Mouse (Mus musculus) adrenal gland, postnatal 36 days (tissue): ENCODE results near the gene Grip1. TPM values are rescaled to one million over a fixed set of nuclear protein-coding genes. Genes with fewer than 3 reads are reported as not detected.

ENCODE experiments used
- DNase-seq, 2 experiments: peaks; one replicate each; pipeline ENCODE4 v3.0.0; 2021; ENCODE audit warnings: mixed read lengths in 1 of 2
- total RNA-seq, 2 experiments: library from RNA; stranded (reverse); gene quantifications; 2 replicates each; pipeline ENCODE4 v1.2.3; 2021

Grip1 gene
- total RNA-seq, 2 experiments from 2014 or later, result 0.53 to 0.79 TPM

DNA sequence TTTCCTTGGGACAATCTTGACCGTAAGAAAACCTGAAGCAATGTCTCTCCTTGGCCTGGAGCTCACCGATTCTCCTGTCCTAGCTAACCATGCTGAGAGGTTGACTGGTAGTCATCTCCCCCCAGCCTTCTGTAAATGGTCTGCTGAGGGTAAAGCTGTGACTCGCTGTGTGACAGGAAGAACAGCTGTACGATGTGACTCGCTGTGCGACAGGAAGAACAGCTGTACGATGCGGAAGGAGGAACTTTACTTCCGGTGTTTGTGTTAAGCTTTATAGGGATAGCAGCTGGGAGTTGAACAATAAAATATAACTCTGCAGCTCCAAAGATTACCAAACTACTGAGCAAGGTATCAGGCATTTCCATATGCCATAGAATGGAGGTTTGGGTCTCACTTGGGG lies 119.5 kb downstream of the Grip1 start:
- no peak for DNase-seq

DNA sequence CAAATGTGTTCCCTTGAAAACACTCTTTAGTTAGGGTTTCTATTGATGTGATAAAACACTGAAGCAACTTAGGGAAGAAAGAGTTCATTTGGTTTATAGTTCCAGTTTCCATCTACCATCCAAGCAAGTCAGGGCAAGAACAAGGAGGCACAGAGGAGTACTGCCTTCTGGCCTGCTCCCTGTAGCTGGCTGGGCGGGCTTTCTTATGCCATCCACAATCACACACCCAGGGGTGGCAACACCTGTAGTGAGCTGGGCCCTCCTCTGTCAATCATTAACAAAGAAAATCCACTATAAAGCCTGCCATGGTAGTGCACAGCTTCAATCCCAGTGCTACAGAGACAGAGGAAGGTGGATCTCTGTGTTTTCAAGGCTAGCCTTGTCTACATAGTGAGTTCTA lies 122.2 kb downstream of the Grip1 start:
- no peak for DNase-seq

DNA sequence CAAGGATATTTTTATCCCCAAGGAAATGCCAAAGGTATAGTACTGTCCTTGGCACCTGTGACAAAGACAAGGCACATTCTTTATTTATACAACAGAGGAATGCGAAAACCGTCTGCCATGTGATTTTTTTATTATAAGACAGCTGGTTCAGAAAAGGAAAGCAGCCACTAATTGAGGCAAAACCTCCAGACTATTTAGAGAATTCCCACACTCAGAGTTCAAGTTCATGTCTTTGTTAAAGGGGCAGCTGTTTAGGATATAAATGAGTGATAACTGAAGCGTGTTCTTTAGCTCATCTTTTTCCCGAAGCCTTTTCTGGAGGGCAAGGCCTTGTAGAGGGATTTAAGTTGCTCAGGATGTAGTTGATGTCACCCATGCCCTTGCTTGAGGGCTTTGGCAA lies 126.4 kb downstream of the Grip1 start:
- no peak for DNase-seq

DNA sequence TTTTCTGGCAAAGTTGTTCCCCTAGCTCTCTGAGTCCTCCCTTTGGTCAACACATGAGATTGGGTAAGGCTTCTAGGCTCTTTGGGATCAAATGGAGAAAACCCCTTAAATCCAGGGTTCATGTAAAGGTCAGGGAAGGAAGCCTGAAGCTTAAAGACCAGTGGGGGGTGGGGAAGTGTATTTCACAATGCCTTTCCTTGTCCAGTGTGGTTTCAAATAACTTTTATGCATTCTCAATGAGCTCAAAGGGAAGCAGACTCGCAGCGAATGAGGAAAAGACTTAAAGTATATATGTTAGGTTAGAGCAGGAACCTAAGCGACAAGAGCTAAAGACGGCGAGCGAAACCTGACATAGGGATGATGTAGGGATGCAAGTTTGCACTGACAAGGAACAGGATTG lies 131.0 kb downstream of the Grip1 start:
- no peak for DNase-seq

DNA sequence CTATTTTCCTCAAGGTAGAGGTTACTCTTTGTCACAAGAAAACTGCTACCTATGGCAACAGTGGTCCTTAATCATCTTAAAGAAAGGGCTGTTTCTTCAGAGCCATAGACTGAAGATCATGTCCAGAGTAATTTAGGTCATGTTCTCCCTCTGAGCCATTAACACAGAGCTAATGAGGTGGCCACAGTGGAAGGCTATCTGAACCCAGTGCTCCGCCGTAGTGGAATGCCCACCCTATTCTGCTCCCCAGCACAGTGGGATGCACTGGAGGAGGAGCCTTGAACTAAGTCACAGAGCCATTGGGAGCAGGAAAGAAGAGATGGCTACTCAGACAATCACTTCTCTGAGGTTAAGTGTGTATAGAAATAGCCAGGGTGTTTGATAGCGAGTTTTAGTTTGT lies 133.3 kb downstream of the Grip1 start:
- no peak for DNase-seq

DNA sequence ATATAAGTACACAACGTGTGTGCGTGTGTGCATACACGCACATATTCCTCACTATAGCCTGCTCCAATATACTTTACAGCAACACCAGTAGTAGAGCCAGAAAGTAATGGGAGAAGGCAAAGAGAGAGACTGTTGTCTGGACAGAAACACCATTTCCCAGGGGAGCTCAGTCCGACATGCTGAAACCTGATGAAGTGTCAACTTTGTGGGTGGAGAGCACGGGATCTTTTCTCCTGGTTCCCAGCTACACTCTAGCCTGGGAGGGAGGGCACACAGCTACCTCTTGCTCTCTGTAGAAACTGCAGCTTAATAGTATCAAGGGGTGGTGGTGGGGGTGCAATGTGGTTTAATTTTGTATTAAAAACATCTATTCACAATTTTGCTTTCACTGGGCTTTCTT lies 143.2 kb downstream of the Grip1 start:
- DNase-seq, result no peak

DNA sequence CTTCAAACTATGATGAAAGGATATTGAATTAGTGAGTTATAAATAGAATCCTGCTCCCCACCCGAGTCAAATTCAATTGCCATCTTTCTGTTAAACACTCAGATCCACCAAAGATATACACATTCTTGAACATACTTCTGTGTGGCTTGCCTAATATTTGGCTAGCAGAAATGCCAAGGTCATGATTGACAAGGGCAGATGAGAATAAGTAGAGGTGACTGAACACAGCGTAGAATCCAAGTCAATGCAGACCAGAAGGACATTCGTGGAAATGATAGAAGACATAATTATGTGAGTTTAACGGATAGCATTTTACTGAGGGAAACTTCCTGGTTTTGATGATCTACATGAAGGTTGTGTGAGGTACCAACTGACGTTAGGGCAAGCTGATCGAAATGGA lies 153.9 kb downstream of the Grip1 start:
- DNase-seq, result no peak

DNA sequence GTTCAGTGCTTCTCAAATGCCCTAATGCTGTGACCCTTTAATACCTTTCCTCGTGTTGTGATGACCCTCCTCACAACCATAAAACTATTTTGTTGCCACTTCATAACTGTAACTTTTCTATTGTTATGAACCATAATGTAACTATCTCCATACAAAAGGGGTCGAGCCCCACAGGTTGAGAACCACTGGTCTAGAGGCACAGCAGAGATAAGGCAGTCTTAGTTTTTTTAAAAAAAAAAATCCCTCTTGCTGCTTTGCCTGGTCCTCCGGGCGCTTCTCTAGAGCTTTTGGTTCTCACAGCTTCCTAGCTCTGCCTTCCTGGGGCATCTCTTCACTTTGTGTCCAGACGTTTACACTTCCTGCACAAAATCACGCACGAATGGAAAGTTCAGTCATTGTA lies 155.4 kb downstream of the Grip1 start:
- no peak for DNase-seq

DNA sequence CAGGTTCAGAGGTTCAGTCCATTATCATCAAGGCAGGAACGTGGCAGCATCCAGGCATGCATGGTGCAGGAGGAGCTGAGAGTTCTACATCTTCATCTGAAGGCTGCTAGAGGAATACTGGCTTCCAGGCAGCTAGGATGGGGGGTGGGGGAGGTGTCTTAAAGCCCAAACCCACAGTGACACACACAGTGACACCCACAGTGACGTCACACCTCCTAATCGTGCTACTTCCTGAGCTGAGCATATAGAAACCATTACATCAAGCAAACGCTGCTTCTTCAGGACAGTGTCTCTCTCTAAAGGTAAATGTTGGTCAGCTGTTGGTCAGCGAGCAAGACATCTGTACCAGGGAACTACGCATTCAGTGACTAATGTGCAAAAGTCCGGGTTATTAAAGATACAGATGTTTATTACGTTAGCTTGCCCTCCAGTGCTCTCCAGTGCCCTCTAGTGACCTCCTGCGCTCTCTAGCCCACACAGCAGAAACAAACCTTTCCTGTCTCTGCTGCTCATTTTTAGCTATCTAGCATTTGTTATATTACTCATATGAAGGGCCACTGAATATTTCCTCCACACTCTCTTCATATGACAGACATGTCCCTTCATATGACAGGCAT lies 156.8 kb downstream of the Grip1 start:
- peak; percentile 57 to 69 for DNase-seq

DNA sequence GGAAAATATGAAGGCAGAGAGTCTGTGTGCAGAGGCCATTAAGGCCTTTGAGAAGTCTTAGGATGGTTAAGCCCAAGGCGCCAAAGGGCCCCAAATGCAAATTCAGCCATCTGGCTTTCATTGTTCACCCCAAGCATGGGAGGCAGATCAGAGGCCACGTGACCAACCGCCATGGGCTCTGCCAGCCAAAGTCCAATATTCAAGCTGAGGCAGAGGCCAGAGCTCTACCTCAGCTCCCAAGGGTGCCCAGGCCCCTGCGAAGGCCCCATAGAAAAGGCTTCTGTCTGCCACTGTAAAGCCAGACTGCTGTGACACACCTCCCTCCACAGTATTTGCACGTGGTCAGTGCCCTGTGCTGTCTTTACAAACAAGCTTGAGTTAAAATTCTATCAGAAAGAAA lies 158.4 kb downstream of the Grip1 start:
- DNase-seq, result no peak

DNA sequence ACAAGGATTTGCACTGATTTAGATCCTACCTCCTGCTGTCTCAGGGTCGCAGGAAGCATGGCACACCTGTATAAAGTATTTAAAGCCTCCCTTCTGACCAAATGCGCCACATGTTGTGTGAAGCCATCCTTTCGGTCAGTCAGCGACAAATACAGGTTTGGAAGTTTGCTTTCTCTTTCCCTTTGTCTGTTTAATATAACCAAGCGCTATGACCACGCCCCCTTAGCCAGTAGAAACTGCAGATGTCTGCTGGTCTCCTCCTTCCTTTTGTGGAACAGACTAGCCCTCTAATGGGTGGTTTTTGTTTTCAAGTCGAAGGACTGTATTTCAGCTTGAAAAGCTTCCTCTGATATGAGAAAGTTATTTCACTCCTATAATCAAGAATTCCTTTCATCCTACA lies 161.1 kb downstream of the Grip1 start:
- peak; percentile 8 to 42 for DNase-seq

DNA sequence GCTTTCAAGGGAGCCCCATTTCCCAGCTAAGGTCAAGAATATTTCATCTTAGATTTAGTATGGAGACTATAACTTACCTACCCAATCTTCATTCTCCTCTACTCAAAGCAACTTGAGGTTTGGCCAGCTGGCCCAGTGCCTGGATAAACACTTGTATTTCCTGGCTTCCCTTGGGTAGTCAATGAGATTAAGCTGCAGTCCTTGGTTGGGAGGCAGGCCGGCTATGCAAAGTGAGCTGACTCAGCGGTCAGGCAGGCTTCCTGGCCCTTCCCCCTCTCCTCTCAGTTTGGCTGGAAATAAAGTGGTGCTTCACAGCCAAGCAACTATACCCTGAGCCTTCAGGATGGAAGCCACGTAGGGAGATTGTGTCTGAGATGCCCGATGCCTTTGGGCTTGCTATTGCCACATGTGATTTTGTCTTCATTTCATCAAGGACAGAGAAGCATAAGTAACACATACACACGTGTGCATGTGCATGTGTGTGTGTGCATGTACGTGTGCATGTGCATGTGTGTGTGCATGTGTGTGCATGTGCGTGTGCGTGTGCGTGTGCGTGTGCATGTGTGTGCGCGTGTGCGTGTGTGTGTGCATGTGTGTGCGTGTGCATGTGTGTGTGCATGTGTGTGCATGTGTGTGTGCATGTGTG lies 161.7 kb downstream of the Grip1 start:
- peak; percentile 91 to 93 for DNase-seq

DNA sequence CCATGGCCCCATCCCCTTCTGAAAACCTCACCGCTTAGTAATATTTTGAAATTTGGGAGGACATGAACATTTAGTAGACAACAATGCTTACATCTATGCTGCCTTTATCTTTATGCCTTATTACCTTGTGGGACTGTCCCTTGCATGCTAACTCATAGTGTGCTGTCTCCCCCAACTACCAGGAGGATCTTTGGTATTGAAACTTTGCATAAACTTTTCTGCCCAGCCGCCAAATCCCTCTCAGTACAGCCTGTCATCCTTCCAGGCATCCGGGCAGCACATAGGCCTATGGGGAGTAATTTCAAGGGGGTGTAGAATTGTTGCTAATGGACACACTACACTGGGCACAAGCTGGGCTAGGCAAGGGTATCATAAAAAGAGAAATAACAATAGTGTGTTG lies 162.4 kb downstream of the Grip1 start:
- DNase-seq, result no peak

DNA sequence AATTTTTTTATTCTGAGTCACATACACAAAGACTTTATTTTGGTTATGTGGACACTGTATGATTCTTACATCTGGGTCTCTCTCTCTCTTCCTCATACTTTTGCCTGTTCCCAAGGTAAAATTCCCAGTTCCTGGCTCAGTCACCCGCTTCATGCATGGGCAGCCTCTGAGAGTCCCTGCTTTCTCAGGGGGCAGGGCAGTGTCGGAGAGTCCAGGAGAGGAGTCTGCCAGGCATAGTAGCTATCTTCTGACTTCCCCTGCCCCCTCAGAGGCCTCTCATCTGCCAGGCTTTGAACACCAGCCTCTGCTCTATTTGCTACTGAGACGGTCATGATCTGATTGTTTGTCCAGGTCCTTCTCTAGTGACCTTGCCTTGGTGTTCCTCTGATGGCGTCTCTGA lies 175.0 kb downstream of the Grip1 start:
- no peak for DNase-seq

DNA sequence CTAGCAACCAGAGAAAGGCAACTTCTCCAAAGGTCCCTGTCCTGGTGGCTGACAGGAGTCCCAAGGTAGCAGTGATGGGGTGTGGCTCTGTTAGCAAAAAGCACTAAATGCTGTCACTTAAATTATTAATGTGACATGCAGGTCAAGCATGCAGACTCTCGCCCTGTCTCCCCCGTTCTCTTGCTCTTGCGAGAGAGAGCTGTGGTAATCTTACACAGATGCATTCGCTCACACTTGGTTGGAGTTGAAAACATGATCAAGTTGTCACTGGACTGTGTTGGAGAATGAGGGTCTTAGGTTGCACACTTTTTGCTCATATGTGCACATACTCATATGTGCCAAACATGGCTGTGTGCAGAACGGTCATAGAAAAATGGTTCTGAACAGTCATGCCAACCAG lies 176.8 kb downstream of the Grip1 start:
- DNase-seq, result no peak

DNA sequence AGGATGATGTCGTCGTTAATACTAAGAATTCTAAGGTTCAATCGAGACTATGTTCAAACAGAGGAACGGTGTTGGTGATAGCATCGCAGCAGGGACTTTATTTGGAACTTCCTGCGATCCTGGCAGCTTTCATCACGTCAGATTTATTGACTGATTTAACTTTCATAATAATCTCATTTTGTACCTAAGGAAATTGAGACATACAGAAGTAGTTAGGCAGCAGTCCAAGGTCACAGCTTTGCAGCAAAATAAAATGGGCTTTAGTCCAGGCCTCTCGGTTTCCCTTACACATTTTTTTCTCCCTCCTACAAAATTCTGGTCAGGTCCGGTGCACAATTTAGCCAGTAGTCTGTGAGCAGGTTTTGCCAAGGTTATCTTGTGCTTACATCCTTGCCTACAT lies 178.3 kb downstream of the Grip1 start:
- DNase-seq, result no peak

DNA sequence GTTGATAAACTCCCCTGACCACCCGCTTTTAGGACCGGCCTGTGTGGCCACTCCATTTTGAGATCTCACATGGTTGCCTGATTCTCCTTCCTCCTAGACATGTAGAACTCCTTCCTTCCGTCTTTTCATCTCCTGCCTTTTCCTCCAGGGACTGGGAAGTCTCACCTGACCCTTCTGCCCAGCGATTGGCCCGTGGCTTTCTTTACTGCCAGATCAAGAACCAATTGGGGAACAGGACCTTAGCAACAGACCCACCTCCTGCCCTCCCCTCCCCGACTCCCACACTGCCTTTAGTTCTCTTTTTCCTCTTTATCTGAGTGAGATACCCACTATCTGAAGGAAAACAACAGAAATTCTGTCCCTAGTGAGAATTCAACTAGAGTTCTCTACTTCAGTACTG lies 180.9 kb downstream of the Grip1 start:
- DNase-seq, result no peak

DNA sequence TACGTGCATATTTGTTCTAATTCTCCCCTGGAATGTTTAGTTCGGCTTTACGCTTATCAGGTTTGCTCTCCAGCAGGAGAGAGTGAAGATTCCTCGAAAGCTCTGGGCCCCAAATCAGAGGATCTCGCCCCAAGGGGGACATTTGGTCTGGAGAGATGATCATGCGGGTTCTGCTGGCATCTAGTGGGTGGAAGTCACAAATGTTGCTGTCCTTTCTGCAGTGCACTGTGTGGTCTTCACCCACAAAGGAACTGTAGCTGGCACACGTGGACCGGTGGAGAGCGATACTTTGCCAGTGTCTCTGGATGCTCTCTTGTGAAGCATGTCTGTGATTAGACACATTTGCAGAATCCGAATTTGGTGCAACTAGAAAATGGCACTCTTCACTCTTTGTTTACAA lies 186.9 kb downstream of the Grip1 start:
- DNase-seq, result no peak

DNA sequence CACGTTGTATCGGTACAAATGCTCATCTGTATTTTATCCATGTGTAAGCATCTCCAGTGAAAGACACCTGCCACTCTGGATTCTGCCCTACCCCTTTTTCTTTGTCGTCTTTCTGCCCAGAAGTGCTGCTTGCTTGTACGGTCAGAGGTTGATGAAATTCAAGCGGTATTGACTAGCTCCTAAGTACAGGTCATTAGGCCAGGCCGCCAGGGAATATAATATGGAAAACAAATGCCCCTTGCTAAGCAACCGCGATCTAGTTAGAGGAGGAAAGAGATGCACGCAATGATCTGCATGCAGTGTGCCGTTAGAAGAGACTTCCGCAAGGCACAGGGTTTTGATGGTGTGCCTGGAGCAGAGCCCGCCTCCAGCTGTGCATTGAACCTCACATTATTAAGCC lies 187.4 kb downstream of the Grip1 start:
- no peak for DNase-seq

DNA sequence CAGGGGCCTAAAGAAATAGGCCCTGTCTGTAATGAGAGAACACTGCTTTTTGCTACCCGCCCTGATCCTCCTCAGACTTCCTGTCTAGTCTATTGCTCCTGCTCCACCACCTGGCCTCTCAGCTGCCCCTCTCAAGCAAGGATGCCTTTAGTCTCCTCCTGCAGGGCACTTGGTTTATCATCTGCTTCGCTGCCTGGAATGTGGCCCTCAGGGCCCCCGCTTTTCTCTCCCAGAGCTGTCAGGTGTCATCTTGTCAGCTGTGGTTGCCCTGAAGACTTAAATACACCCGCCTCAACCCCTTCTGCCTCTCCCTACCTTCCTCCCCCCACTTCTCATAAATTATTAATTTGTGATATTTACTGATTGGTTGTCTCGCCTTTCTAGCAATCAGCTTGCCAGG lies 190.7 kb downstream of the Grip1 start:
- DNase-seq, result no peak

DNA sequence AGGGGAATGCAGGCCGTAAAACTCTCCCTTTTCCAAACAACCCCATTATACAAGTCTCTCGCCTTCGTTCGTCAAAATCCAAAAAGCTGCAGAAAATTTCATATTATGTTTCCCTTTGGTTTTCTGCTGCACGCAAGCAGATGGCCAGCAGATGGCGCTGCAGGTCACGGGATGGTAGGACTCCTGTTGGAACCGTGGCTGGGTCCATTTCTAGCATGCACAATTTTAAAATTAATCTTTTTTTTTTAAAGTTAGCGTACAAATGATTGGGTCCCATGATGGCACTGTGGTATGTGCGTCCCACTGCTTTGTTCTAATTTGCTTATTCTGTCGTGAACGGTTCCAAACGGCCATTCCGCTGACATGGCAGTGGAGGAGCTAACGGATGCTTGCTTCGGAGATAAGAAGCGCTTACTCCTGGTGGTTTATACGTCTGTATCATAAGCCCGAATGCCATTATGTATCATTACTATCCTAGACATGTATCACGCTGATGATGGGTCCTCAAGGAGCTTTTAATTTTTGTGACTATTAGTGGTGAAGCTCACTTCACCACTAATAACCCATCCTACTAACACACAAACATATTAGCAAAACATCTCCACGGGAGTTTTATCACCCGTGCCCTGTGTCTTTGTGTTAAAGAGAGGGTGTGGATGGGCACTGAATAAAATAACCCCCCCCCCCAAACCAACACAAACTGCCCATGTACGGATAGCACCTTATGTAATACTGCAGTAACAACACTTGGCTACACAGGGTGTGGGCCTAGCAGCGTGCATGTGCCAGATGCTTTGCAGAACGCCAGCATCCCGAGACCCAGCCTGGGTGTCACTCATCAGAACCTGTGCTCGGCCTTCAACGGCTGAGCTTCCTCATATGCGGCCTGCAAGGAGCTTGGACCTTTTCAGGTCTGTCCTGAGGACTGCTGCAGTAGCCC lies 193.1 kb downstream of the Grip1 start:
- peak; percentile 66 to 73 for DNase-seq

DNA sequence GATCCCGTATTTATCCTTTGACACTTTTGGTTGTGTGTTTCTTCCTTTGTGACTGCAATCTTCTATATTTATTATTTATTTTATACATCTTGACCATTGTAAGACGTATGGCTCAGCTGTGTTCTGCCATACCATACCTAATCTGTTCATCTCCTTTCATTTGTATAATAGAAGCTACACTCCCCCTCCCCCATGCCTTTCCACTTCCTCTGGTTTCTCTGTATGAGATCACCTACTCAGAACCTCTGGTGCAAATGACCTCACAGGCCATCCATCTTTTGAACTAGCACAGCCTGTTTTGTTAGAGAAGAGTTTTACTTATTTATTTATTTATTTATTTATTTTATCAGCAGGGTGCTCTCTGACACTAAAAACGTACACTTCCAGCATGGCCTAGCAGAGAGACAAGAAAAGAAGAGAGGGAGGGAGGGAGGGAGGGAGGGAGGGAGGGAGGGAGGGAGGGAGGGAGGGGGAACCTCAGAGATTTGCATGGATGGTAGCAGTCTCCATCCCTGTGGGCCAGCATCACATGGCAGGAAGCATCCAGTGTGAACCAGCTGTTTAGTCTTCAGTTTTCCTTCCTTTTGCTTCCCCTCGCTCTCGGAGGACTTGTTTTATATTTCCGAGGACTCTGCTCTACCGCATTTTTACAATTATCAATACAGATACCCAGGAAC lies 207.2 kb downstream of the Grip1 start:
- no peak for DNase-seq

DNA sequence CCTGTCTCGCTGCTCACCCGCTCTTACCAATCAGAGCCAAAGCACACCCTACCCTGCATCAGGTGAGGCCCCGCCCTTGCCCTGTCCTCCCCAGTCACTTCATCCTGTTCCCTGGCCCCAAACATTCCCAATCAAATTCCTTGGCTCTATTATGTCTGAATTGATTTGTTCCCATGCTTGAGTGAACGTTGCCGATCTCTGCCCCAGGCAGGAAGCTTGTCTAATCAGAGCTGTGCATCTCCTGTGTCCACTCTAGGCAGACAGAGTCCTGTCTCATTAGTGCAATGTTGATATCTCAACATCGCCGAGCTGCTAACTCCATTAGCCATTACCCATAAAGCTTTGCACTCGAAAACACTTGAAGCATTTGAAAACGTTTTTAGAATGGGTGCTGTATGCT lies 210.0 kb downstream of the Grip1 start:
- no peak for DNase-seq
